Mouse (Mus musculus): Measurements from ENCODE around the gene Aknad1. TPM values are rescaled to one million over a fixed set of nuclear protein-coding genes. Genes with fewer than 3 reads are reported as not detected.

The Aknad1 gene
- polyA plus RNA-seq, 1 experiment from 2014 or later, result 0.37 TPM

GRCm38 (mm10) chr3:108787754-108788454 lies 48.4 kb downstream of the Aknad1 start:
- WGBS (ENCODE audit: insufficient replicate concordance), result 46% methylated on average over 12 of the region's 12 CpGs
- H3K27me3 ChIP-seq, result no peaks in the 10 kb centered on the region
- H3K36me3 ChIP-seq, result peaks cover 9% of the 10 kb centered on the region
- H3K9ac ChIP-seq, result no peak overlapping the region
- DNase-seq (no peak), ATAC-seq (ENCODE audit: low read depth) (0 out of 2 replicates have a peak, but pooled peaks have one; percentile 31)
- no peak overlapping the region for H3K27ac ChIP-seq
- no peak overlapping the region for H3K4me3 ChIP-seq (replicated peaks)
- H3K9me3 ChIP-seq (replicated peaks), result no peaks in the 10 kb centered on the region
- H3K4me1 ChIP-seq (replicated peaks), result peaks cover 11% of the 10 kb centered on the region
- H3K4me2 ChIP-seq, result no peak overlapping the region

DNA sequence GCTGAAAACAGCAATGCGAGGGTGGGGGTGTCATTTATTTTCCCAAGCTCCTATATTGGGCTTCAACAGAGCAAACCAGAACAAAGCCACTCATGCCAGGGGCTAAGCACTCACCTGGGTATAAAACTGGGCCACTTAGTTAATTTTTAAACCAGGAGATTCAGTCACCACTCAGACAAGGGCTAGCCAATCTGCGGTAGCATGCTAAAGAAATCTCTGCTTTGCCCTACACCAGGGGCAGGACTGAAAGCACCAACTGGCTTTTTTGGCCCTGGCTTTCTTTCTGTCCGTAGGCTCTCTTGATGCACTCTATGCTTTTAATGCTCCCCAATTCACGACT lies 49.0 kb downstream of the Aknad1 start:
- H3K36me3 ChIP-seq, result peaks cover 9% of the 10 kb centered on the region
- ATAC-seq (ENCODE audit: low read depth), result no peak
- H3K9me3 ChIP-seq (replicated peaks), result no peaks in the 10 kb centered on the region
- no peak overlapping the region for H3K4me3 ChIP-seq (replicated peaks)
- H3K4me2 ChIP-seq, result no peak overlapping the region
- DNase-seq, result no peak
- H3K27ac ChIP-seq, result no peak overlapping the region
- WGBS (ENCODE audit: insufficient replicate concordance), result 70% methylated on average over 4 of the region's 4 CpGs
- H3K4me1 ChIP-seq (replicated peaks), result peaks cover 11% of the 10 kb centered on the region
- no peak overlapping the region for H3K9ac ChIP-seq
- H3K27me3 ChIP-seq, result no peaks in the 10 kb centered on the region

DNA sequence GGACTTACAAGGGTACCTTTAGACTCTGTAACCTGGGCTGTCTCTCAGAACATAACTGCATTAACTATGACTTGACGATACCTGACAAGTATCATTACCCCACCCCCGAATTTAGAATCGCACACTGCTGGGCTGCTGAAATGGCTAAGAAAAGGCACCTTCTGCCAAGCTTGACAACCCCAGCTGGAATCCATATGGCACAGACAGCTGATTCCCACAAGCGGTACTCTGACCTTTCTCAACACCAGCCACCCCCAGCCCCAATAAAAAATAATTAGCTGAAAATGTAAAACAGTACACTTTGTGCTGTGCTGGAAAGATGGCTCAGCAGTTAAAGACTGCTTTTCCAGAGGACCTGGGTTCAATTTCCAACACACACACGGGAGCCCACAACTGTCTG lies 49.8 kb downstream of the Aknad1 start:
- Histone ChIP-seq H3K36me3 (peaks cover 14% of the 10 kb centered on the region), H3K9me3 (replicated peaks) (no peaks in the 10 kb centered on the region), H3K27me3 (no peaks in the 10 kb centered on the region), H3K4me3 (replicated peaks) (no peak overlapping the region), H3K4me2 (no peak overlapping the region), H3K9ac (no peak overlapping the region), H3K4me1 (replicated peaks) (peaks cover 11% of the 10 kb centered on the region), H3K27ac (no peak overlapping the region)
- no peak for DNase-seq
- ATAC-seq (ENCODE audit: low read depth), result no peak
- 82% methylated on average over 5 of the region's 5 CpGs for WGBS (ENCODE audit: insufficient replicate concordance)

- WGBS (ENCODE audit: insufficient replicate concordance), result 79% methylated on average over 3 of the region's 3 CpGs
- peaks cover 11% of the 10 kb centered on the region for H3K4me1 ChIP-seq (replicated peaks)
- no peak for DNase-seq
Measured at GRCm38 (mm10) chr3:108790499-108790898, 51.0 kb downstream of the Aknad1 start.

DNA sequence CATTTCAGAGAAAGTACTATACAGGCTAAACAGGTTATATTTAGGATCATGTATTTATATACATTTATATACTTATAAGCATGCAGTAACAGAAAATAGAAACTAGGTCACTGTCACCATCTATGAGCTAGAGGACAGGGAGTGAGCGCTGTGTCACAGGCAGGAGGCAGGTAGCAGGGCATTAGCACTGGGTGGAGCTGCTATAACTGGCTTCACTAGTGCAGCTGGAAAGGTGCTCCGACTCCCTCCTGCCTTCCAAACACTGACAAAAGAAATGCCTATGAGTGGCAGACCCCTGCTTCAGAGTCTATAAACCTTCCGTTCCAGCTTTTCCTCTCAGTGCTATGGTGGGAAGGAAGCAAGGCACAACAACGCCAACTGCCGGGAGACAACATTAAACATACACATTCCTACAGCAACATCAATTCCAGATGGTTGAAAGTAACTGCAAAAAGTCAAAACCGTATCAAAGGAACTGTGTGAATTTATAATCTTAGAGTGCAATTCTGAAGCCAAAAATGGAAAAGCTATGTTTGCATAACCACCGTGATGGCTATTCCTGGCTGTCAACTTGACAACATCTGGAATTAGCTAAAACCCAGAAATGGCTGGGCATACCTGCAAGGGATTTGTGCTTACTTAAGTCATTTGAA lies 51.7 kb downstream of the Aknad1 start:
- Histone ChIP-seq H3K9me3 (replicated peaks) (no peaks in the 10 kb centered on the region), H3K9ac (no peak overlapping the region), H3K27me3 (no peaks in the 10 kb centered on the region), H3K4me3 (replicated peaks) (no peak overlapping the region), H3K36me3 (peaks cover 26% of the 10 kb centered on the region), H3K27ac (no peak overlapping the region), H3K4me1 (replicated peaks) (peaks cover 11% of the 10 kb centered on the region), H3K4me2 (no peak overlapping the region)
- DNase-seq, result no peak
- no peak for ATAC-seq (ENCODE audit: low read depth)
- WGBS (ENCODE audit: insufficient replicate concordance), result 77% methylated on average over 7 of the region's 7 CpGs

More at GRCm38 (mm10) chr3:108790499-108790898, 51.0 kb downstream of the Aknad1 start:
- H3K27me3 ChIP-seq, result no peaks in the 10 kb centered on the region
- no peak for ATAC-seq (ENCODE audit: low read depth)
- H3K27ac ChIP-seq, result no peak overlapping the region
- H3K36me3 ChIP-seq, result peaks cover 20% of the 10 kb centered on the region
- H3K9me3 ChIP-seq (replicated peaks), result no peaks in the 10 kb centered on the region
- no peak overlapping the region for H3K9ac ChIP-seq
- H3K4me2 ChIP-seq, result no peak overlapping the region
- H3K4me3 ChIP-seq (replicated peaks), result no peak overlapping the region

- Histone ChIP-seq H3K4me2 (no peak overlapping the region), H3K36me3 (peaks cover 34% of the 10 kb centered on the region), H3K4me1 (replicated peaks) (peaks cover 11% of the 10 kb centered on the region), H3K27ac (no peak overlapping the region), H3K9ac (no peak overlapping the region), H3K27me3 (no peaks in the 10 kb centered on the region), H3K4me3 (replicated peaks) (no peak overlapping the region), H3K9me3 (replicated peaks) (no peaks in the 10 kb centered on the region)
- no peak for ATAC-seq (ENCODE audit: low read depth)
- DNase-seq, result no peak
Measured at GRCm38 (mm10) chr3:108792420-108792819, 53.0 kb downstream of the Aknad1 start.

DNA sequence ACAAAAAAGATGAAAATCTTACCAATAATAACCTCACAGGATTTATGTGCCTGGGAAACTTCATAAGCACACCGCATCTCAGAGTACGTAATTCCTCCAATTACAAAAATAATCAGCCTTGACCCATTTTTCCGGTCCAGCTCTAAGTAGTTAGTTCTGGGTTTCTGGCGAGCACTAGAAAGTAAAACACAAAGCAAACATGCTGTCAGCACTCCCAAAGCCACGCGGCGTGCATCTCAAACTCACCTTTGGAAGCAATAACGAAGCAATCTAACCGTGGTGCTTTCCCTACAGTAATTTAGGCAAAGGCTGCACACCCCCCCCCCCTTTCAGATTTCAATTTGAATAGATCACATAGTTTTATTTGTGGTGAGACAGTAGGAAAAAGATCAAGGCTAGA lies 55.3 kb downstream of the Aknad1 start:
- H3K36me3 ChIP-seq, result peaks cover 51% of the 10 kb centered on the region
- H3K27me3 ChIP-seq, result no peaks in the 10 kb centered on the region

DNA sequence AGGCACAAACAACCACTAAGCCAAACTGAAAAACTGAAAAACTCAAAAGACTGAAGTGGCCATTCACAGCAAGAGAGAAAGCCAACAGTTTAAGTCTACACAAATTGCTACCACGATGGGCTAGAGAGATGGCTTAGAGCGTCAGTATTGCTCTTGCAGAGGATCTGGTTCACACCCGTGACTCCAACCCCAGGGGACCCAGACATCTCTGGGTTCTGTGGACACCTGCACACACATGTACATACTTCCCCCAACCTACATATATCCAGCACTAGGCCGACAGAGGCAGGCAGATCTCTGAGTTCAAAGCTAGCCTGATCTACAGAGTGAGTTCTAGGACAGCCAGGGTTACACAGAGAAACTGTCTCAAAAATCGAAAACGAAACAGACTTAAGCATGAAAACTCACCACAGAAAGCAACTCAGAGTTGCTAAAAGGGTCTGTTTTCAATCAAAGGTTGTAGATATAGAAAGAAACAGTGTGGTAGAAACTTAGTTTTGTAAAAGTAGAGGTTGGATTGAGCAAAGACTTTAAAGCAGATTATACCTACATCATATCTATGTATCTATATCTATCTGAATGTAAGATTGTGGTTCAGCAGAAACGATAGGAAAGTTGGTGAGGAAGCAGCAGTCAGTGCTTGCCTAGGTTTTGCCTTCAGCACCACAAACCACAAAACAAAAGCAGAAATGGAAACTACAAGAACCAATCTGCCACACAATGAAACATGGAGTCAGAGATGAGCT lies 56.3 kb downstream of the Aknad1 start:
- ATAC-seq (ENCODE audit: low read depth) (no peak), DNase-seq (no peak)
- Histone ChIP-seq H3K4me1 (replicated peaks) (no peaks in the 10 kb centered on the region), H3K4me2 (no peak overlapping the region), H3K9me3 (replicated peaks) (no peaks in the 10 kb centered on the region), H3K36me3 (peaks cover 61% of the 10 kb centered on the region), H3K9ac (no peak overlapping the region), H3K4me3 (replicated peaks) (no peak overlapping the region), H3K27me3 (no peaks in the 10 kb centered on the region), H3K27ac (no peak overlapping the region)
- WGBS (ENCODE audit: insufficient replicate concordance), result 72% methylated on average over 7 of the region's 7 CpGs

More for the DNA sequence above, 55.3 kb downstream of the Aknad1 start:
- Histone ChIP-seq H3K4me3 (replicated peaks) (no peak overlapping the region), H3K9ac (no peak overlapping the region), H3K4me1 (replicated peaks) (no peaks in the 10 kb centered on the region), H3K9me3 (replicated peaks) (no peaks in the 10 kb centered on the region), H3K27ac (no peak overlapping the region), H3K4me2 (no peak overlapping the region)
- ATAC-seq (ENCODE audit: low read depth) (no peak), DNase-seq (no peak)
- 87% methylated on average over 9 of the region's 9 CpGs for WGBS (ENCODE audit: insufficient replicate concordance)

DNA sequence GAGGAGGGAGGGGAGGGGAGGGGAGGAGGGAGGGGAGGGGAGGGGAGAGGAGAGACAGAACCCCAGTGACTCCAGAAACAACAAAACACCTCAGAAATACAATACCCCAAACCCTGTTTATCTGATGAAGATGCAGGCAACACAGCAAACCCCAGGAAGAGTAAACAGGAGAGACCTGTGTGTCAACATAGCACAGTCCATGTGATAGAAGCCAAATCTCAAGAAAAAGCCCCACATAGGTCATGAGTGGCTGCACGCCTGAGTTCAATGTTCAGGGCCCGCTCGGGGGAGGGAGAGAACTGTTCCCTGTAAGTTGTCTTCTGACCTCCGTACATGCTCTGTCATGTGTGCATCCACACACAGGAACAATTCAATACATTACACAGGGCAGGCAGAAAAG lies 56.9 kb downstream of the Aknad1 start:
- Histone ChIP-seq H3K4me2 (no peak overlapping the region), H3K9ac (no peak overlapping the region), H3K4me3 (replicated peaks) (no peak overlapping the region), H3K27ac (no peak overlapping the region), H3K27me3 (no peaks in the 10 kb centered on the region), H3K4me1 (replicated peaks) (no peaks in the 10 kb centered on the region), H3K9me3 (replicated peaks) (no peaks in the 10 kb centered on the region), H3K36me3 (peaks cover 67% of the 10 kb centered on the region)
- ATAC-seq (ENCODE audit: low read depth) (no peak), DNase-seq (no peak)
- 75% methylated on average over 4 of the region's 4 CpGs for whole genome bisulfite sequencing (ENCODE audit: insufficient replicate concordance)

DNA sequence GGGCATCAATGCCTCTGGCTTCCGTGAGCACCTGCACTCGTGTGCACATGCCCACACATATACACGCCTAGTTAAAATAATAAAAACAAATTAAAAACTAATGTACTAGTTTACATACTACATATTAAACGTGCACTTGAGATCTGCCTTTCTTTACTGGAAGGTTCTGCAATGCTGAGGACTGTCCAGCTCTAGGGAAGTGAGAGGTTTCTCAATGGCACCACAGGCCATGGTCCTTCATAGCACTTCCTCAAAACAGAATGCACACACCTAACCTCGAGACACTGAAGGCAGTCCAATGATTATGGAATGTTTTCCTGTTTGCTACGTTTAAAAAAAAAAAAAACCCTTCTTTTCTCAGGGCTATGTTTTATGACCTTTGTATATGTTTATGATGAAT lies 58.3 kb downstream of the Aknad1 start:
- Histone ChIP-seq H3K9me3 (replicated peaks) (no peaks in the 10 kb centered on the region), H3K4me3 (replicated peaks) (no peak overlapping the region), H3K36me3 (peaks cover 73% of the 10 kb centered on the region), H3K4me1 (replicated peaks) (no peaks in the 10 kb centered on the region), H3K4me2 (no peak overlapping the region), H3K9ac (no peak overlapping the region), H3K27ac (no peak overlapping the region), H3K27me3 (no peaks in the 10 kb centered on the region)
- 66% methylated on average over 6 of the region's 6 CpGs for WGBS (ENCODE audit: insufficient replicate concordance)
- DNase-seq (no peak), ATAC-seq (ENCODE audit: low read depth) (no peak)

GRCm38 (mm10) chr3:108798375-108798774 lies 58.9 kb downstream of the Aknad1 start:
- Histone ChIP-seq H3K9me3 (replicated peaks) (no peaks in the 10 kb centered on the region), H3K27ac (no peak overlapping the region), H3K4me1 (replicated peaks) (no peaks in the 10 kb centered on the region), H3K4me2 (no peak overlapping the region), H3K36me3 (peaks cover 77% of the 10 kb centered on the region), H3K4me3 (replicated peaks) (no peak overlapping the region), H3K9ac (no peak overlapping the region), H3K27me3 (no peaks in the 10 kb centered on the region)
- ATAC-seq (ENCODE audit: low read depth) (no peak), DNase-seq (no peak)
- 77% methylated on average over 2 of the region's 2 CpGs for WGBS (ENCODE audit: insufficient replicate concordance)

Measured in liver, embryonic 13.5 days (tissue).